Mouse (Mus musculus): Measurements from ENCODE around the gene Hist1h2af.

The Hist1h2af gene

DNA sequence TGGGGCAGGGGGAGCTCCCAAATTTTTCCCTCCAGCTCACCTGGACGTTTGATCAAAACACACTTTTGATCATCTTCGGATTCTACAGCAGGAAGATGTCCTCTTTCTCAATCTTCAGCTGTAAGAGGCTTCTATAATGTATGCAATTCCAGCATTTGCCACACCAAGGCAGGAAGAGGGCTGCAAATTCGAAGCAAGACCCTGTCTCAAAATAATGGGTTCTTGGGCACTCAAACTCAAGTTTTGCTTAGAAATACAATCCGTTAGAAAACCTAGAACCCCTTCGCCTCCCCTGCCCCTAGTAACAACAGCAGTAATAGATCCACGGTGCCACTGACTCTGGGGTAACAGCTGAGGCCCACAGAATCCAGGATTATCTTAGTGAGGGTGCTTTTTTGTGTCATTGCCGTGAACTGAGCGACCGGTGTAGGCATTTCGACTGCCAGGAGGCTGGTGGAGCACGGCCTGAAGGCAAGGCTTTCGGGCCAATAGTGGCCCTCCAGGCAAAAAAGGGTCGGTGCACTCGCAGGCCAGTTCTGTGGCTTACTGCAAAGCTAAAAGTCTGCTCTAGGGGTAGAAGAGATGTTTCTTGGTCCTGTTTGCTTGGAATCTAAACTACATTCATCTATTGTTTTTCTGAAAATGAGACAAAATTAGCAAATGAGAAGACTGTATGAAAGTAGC lies 27.9 kb upstream of the Hist1h2af start:
- ChIA-PET POLR2A (interaction anchor here in 3 of 4 experiments (0.6 to 4.0 kb wide), 55 partner anchors 8 to 1586 kb away, joined by 3 to 33 read pairs (median 4); partner anchors contain the start of genes Hist1h4h (in 3 of the 3), Hist1h2af (in 2 of the 3), Abt1 (in 1 of the 3) and Hist1h2ag (in 1 of the 3)), CTCF (interaction anchor here in 2 of 4 experiments (0.7 to 1.8 kb wide), 7 partner anchors 19 to 757 kb away, joined by 3 to 6 read pairs (median 4); partner anchors contain the start of gene Btn1a1 (in 1 of the 2))

DNA sequence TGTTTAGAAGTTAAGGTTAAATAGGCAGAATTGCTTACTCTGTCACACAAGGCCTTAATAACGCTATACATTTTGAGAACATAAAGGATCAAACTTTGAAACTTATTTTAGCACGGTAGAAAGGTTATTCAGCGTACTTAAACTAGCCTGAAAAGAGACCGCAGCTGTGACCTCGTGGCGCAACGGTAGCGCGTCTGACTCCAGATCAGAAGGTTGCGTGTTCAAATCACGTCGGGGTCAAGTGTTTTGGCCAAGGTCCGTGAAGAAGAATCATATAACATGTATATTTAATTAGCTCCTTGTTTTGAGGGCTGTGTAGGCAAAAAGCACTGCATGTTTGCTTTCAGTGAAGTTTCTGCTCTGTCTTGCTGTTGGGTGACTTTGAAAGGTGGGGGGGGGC lies 27.4 kb upstream of the Hist1h2af start:
- ChIA-PET POLR2A (interaction anchor here in 3 of 4 experiments (0.6 to 4.0 kb wide), 47 partner anchors 8 to 1641 kb away, joined by 3 to 33 read pairs (median 4); partner anchors contain the start of genes Abt1 (in 1 of the 3), Hist1h2af (in 1 of the 3), Hist1h2ag (in 1 of the 3) and Hist1h2bj (in 1 of the 3)), CTCF (interaction anchor here in 2 of 4 experiments (0.7 to 1.8 kb wide), 4 partner anchors 18 to 756 kb away, joined by 3 to 6 read pairs (median 4); no protein-coding TSS in a partner anchor)

DNA sequence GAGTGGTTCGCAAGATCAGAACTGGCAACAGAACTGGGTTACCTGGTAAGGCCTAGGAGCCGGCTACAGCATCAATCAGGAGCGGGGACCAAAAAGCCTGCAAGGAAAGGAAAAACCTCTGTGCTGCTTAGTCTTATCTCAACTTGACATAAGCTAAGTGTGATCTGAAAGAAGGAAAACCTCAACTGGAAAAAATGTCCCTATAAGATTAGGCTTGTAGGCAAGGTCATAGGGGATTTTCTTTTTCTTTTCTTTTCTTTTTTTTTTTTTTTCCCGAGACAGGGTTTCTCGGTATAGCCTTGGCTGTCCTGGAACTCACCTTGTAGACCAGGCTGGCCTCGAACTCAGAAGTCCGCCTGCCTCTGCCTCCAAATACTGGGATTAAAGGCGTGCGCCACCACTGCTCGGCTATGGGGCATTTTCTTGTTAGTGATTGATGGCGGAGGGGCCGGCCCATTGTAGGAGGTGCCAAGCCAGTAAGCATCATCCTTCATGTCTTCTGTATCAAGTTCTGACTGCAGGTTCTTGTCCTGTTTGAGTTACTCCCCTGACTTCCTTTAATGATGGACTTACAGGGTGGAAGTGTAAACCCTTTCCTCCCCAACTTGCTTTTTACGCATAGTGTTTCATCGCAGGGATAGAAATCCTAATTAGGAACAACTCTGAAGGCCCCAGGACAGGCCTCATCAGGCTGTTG lies 26.7 kb upstream of the Hist1h2af start:
- POLR2A ChIA-PET = interaction anchor here in 3 of 4 experiments (0.6 to 4.0 kb wide), 42 partner anchors 9 to 1642 kb away, joined by 3 to 33 read pairs (median 4); partner anchors contain the start of genes Abt1 (in 1 of the 3), Hist1h2af (in 1 of the 3), Hist1h2ag (in 1 of the 3) and Hist1h2bj (in 1 of the 3)
- CTCF ChIA-PET = interaction anchor here in 2 of 4 experiments (0.7 to 1.8 kb wide), 4 partner anchors 18 to 756 kb away, joined by 3 to 6 read pairs (median 4); no protein-coding TSS in a partner anchor

DNA sequence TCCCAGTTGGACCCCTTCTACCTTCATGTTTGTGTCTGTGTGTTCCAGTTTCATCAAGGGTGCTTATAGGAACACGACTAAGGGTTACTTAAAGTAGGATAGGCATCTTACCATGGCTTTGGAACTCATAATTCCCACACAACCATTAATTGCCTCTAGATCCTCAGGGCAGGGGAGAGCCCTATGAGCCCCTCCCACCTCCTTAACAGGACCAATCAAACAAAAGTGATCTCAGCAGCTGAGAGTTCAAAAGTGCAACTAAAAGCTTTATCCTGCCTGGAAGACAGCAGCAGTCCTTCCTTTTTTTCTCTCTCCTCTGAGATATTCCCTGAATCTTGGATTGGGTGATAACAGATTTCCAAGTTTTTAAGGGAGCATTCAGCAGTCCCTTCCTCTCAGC lies 23.6 kb upstream of the Hist1h2af start:
- POLR2A ChIA-PET = interaction anchor here (0.5 to 2.0 kb wide), 17 partner anchors 12 to 78 kb away, joined by 3 to 5 read pairs (median 4); partner anchors contain the start of genes Hist1h4h (in 4 of the 4), Hist1h2ae (in 1 of the 4) and Hist1h2bg (in 1 of the 4)
- CTCF ChIA-PET = interaction anchor here in 1 of 4 experiments (0.6 kb wide), 1 partner anchor 109 kb away, joined by 3 read pairs; no protein-coding TSS in a partner anchor

DNA sequence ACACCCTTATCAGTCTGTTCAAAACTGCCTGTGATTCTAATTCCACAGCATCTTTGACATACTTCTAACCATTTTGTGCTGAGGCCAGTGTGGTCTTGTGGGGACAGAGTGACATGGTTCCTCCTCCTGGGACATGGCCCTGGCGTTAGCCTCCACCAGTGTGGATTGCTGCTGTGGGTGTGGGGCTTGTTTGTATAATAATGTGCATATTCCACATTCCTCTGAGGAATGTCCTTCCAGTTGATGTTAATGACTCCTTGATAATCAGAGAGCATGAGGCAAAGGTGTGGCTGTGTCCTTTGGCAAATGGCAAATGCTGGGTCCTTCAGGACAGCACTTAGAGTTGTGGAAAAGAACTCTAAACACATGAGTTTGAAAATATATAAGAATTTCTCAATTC lies 20.2 kb upstream of the Hist1h2af start:
- POLR2A ChIA-PET = interaction anchor here in 2 of 4 experiments (0.6 to 4.0 kb wide), 20 partner anchors 8 to 1470 kb away, joined by 3 to 17 read pairs (median 4); partner anchors contain the start of genes Hist1h2ae (in 2 of the 2), Hist1h2bg (in 2 of the 2), Hist1h4d (in 2 of the 2) and Btn1a1 (in 1 of the 2)

DNA sequence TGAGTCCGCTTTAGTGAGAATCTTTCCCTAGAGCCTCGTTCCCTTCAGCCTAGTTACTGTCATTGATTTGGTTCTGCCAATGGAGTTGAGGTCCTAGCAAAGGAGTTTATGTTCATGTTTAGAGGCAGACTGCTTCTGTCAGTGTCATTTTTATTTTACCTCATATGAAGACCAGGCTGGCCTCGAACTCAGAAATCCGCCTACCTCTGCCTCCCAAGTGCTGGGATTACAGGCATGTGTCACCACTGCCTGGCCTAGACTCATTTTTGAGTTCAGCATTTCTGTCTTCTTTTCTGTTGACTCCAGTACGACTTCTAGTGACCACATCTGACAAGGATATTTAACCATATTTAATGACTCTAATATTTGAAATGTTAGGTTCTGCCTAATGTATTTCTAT lies 18.4 kb upstream of the Hist1h2af start:
- ChIA-PET CTCF (interaction anchor here in 1 of 4 experiments (1.7 kb wide), 1 partner anchor 83 kb away, joined by 6 read pairs; no protein-coding TSS in a partner anchor), POLR2A (interaction anchor here (0.9 to 6.6 kb wide), 23 partner anchors 9 to 169 kb away, joined by 3 to 61 read pairs (median 7); partner anchors contain the start of genes Hist1h4f (in 2 of the 4), Hist1h4h (in 2 of the 4), Btn1a1 (in 1 of the 4) and Hist1h2ac (in 1 of the 4))

More for the DNA sequence above, 20.2 kb upstream of the Hist1h2af start:
- CTCF ChIA-PET = no interaction called here

DNA sequence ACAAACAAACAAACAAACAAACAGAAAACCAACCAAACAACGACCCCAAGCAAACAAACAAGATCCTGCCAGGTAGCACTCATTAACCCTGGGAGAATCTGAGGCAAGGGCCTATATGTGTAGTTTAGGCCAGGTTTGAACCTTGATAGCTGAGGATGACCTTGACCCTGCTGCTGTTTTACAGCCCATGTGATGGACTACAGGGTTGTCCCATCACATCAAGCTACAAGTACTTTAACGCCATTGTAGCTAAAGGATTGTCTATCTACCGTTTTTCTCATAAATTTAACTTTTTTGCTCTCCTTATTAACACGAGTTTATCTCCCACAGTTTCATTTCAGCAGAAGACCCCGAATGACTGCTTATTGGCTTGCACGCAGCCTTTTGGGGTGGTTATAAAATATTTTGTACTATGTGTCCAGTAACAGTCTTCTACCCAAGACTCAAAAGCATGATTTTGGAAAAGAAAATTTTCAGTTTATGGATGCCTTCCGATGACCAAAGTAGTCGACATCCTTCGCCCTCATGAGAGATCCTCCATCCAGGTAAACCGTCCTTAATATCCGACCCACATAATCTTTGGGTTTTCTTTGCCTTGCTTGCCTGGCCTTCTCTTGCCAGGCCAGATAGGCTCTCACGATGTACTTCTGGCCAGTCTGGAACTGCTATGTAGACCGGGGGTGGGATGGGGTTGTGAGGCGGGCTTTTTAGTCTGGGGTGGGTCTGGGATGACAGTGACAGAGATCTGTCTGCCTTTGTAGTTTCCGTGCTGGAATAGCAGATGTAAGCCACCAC lies 17.7 kb upstream of the Hist1h2af start:
- ChIA-PET CTCF (interaction anchor here in 2 of 4 experiments (1.0 to 1.7 kb wide), 3 partner anchors 84 to 115 kb away, joined by 3 to 8 read pairs (median 6); no protein-coding TSS in a partner anchor), POLR2A (interaction anchor here (0.8 to 6.6 kb wide), 40 partner anchors 8 to 168 kb away, joined by 3 to 61 read pairs (median 5); partner anchors contain the start of genes Hist1h2ac (in 2 of the 4), Hist1h2bc (in 2 of the 4), Hist1h4f (in 2 of the 4) and Hist1h4h (in 2 of the 4))

DNA sequence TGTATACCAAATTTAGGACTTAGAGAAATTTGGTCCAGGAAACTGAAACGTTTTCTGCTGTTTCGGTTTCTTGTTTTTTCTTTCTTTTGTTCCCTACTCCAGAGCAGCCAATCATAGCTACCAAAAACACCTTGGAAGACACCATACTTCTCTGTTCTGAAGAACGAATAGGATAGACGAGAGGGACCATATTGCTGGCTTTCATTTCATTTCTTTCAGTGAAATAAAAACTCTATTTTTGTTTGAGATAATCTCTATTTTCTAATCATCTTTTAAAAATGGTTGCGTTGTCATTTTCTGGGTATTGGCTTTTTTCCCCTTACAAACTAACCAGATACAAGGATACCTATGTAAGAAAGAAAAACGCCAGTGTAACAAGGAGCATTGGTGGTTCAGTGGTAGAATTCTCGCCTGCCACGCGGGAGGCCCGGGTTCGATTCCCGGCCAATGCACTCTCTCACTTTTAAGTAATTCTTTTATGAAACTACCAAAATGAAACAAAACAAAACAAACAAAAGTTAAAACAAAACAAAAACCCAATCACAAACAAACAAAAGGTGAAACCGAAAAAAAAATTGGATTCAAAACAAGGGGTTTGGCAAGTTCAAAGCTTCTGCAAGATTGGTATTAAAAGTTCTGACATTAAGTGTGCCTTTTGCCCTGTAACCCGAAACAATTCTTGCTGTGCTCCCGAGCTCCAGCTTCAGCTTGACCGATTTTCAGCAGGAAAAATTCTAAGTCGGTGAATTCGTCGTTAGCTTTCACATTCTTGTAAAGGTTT lies 16.7 kb upstream of the Hist1h2af start:
- ChIA-PET POLR2A (interaction anchor here (0.5 to 6.6 kb wide), 49 partner anchors 9 to 167 kb away, joined by 3 to 61 read pairs (median 4); partner anchors contain the start of genes Hist1h2ac (in 3 of the 4), Hist1h2af (in 3 of the 4), Hist1h2bc (in 3 of the 4) and Hist1h4h (in 2 of the 4)), CTCF (interaction anchor here in 2 of 4 experiments (1.0 to 1.7 kb wide), 3 partner anchors 85 to 116 kb away, joined by 3 to 8 read pairs (median 6); no protein-coding TSS in a partner anchor)

DNA sequence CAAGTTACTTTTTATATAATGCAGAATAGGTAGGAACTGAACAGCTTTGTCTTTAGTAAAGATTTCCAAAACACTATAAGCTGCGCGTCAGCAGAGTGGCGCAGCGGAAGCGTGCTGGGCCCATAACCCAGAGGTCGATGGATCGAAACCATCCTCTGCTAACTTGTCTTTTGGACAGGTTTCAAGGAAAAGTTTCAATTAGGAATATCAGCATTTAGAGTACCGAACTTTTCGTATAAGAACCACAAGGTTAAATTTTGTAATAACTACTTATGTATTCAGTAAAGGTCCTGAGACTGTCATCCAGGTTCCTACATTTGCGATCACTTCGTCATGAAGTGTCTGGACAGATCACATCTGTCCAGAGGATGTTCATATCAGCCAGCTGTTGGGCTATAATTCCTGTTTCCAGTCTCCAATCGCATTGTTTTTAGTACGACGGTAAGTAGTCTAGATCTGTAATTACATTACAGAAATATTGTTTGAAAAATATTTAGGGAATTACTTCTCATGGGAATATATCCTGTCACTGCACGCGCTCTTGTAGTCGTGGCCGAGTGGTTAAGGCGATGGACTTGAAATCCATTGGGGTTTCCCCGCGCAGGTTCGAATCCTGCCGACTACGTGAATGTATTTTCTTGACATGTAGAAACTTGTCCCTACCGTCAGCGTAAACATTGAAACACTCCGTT lies 16.0 kb upstream of the Hist1h2af start:
- ChIA-PET POLR2A (interaction anchor here (0.5 to 6.6 kb wide), 47 partner anchors 9 to 234 kb away, joined by 3 to 61 read pairs (median 4); partner anchors contain the start of genes Hist1h2af (in 2 of the 4), Hist1h4h (in 2 of the 4), Btn1a1 (in 1 of the 4) and Hist1h2ac (in 1 of the 4)), CTCF (interaction anchor here in 1 of 4 experiments (1.7 kb wide), 1 partner anchor 116 kb away, joined by 8 read pairs; no protein-coding TSS in a partner anchor)

DNA sequence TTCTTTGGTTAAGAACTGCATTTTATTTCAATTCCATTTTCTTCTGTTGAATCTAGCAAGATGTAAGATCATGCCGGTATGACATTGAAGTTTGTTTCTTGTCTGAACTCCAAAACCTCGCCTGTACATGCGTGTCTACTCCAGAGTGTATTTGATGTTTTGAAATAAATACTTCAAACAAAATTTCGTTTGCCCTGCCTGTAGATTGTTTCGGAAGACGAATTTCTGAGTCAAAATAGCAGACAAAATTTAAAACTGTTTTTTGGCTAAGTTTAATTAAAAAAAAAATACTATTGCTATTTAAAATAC lies 15.5 kb upstream of the Hist1h2af start:
- POLR2A ChIA-PET = interaction anchor here in 2 of 4 experiments (0.6 to 6.6 kb wide), 20 partner anchors 11 to 221 kb away, joined by 3 to 61 read pairs (median 4); partner anchors contain the start of gene Hist1h4h (in 2 of the 2)

DNA sequence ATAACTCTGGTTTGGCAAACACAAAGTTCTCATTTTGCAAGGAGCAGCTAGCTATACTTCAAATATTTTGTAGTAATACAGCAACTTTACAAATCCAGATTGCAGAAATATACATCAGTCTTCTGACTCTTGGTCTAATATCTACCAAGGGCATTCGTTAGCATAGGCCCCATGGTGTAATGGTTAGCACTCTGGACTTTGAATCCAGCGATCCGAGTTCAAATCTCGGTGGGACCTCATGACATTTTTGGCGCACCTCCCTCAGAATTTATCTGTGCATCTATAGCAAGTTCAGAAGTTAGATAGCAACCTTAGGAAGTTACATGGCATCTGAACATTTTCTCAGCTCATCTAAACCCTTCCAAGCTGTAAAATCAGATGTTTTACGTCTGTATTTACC lies 14.8 kb upstream of the Hist1h2af start:
- ChIA-PET POLR2A (interaction anchor here in 3 of 4 experiments (0.6 to 6.6 kb wide), 22 partner anchors 10 to 220 kb away, joined by 3 to 61 read pairs (median 4); partner anchors contain the start of gene Hist1h4h (in 3 of the 3)), CTCF (no interaction called here)

More for the DNA sequence above, 15.5 kb upstream of the Hist1h2af start:
- CTCF ChIA-PET = no interaction called here

DNA sequence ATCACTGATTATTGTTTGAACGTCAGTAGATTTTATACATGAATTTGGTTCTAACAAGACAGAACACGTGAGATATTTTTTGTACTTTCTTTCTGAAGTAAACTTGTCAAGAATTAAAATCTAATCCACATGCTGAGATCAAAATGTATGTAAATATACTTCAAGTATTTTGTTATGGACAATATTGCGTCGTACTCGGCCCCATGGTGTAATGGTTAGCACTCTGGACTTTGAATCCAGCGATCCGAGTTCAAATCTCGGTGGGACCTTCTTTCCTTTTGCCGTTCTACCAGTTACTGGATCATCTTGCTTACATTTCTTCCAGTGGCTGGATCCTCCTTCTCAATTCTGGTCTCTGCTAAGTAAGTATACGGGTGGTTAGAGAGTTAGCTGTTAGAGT lies 14.3 kb upstream of the Hist1h2af start:
- POLR2A ChIA-PET = interaction anchor here in 3 of 4 experiments (0.8 to 6.6 kb wide), 26 partner anchors 10 to 220 kb away, joined by 3 to 61 read pairs (median 3); partner anchors contain the start of genes Hist1h4h (in 3 of the 3), Hist1h2ae (in 1 of the 3), Hist1h2be (in 1 of the 3) and Hist1h2bg (in 1 of the 3)

DNA sequence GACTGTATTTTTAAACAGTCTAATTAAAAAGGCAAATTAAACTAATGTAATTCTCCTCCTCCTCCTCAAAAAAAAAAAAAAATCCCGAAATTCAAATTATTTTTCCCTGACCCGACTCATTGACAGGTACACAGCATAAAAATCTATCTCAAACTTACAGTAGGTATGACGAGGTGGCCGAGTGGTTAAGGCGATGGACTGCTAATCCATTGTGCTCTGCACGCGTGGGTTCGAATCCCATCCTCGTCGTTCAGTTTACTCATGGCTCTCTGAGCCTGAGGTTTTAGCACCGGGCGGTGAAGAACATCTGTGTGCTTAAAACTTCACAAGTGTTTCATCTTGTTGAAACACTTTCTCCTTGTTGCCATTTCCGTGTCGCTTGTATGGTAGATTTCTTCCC lies 12.0 kb upstream of the Hist1h2af start:
- ChIA-PET CTCF (no interaction called here), POLR2A (no interaction called here)

More for the DNA sequence above, 14.3 kb upstream of the Hist1h2af start:
- CTCF ChIA-PET = no interaction called here

DNA sequence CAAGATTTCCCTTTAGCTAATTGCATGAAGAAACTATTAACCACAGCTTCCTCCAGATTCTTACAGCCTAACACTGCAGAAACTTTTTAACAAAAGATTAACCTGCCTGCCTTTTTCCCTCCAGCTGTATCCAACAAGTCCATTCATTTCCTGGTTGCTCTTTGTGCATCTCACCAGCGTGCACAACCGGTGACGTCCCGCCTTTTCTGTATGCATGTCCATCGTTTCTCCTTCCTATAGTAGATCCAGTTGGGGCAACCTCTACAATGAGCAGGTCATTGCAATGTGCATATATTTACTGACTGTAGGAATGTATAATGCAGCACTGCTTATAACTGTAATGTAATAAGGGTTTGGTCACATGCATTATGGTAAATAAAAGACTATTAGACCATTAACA lies 9.7 kb upstream of the Hist1h2af start:
- CTCF ChIA-PET = interaction anchor here in 1 of 4 experiments (1.0 kb wide), 1 partner anchor 99 kb away, joined by 6 read pairs; no protein-coding TSS in a partner anchor
- POLR2A ChIA-PET = interaction anchor here in 3 of 4 experiments (1.0 to 24.7 kb wide), 3 partner anchors 29 to 100 kb away, joined by 5 to 639 read pairs (median 6); partner anchors contain the start of genes Hist1h1d (in 1 of the 3) and Hist1h4f (in 1 of the 3)

DNA sequence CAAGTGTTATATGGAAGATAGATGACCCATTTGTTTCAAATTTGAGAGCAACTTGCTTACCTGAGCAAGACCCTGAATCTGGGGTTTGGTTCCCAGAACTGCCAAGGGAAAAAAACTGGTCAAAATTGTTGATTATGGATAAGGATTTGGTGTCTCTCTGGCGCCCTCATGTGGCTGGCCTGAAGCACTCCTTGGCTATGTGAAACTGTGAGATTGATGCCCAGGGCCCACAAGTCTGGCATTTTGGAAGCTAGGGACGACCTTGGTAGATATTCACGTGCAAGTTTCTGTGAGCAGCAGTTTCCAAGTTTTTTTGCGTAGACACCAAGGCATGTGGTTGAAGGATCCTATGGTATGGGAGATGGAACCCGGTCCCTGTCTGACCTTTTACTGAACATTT lies 9.1 kb upstream of the Hist1h2af start:
- ChIA-PET CTCF (interaction anchor here (0.5 to 3.3 kb wide), 23 partner anchors 19 to 1609 kb away, joined by 3 to 37 read pairs (median 5); partner anchors contain the start of gene Abt1 (in 2 of the 4)), POLR2A (interaction anchor here (0.6 to 24.7 kb wide), 28 partner anchors 9 to 215 kb away, joined by 3 to 692 read pairs (median 4); partner anchors contain the start of genes Abt1 (in 2 of the 4), Hist1h1d (in 2 of the 4), Hist1h2af (in 2 of the 4) and Hist1h2bg (in 2 of the 4))
